In the genomic region with DNA sequence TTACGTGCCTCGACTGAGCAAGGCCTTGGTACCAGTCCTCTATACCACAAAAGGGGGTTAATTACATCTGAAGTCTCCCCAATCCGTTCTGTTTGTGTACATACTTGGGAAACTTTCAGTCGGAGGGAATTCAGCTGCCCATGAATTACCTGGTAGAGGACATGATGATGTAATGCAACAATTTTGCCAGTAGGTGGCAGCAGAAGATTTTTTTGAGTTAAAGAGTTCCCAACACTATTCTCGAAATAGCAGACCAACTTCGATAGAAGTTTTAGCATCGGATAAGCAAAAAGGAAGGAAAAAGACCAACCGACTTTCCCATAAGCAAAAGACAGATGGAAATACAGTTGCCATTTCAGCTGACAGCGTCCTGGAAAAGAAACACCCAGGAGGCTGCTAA, we compare ENCODE assay signal across 10 mouse cellular contexts.
DNase-seq lines count a peak whose midpoint lies in the region; ATAC-seq lines count a peak whose summit lies in the region.
"Had no signal": no experiment of that assay in that cellular context is flagged by ENCODE, and none has a peak within 500 bp of the region (broad histone marks: within the 10 kb centered on the region; RNA-seq: fewer than 3 reads in every experiment).

No protein-coding gene starts in this region.

- no peak overlapping the region for H3K27ac ChIP-seq in hindbrain, embryonic 11.5 days (ENCODE audit: low read depth, low read length)
- no peak overlapping the region for H3K27ac ChIP-seq in hindbrain, embryonic 13.5 days
- H3K27ac ChIP-seq: embryonic facial prominence, embryonic 13.5 days; macrophage had no signal

- 0 out of 2 replicates have a peak, but pooled peaks cover 2% of the 10 kb centered on the region for H3K27me3 ChIP-seq in hindbrain, embryonic 11.5 days (ENCODE audit: control insufficient read depth, insufficient read depth, low read length)
- H3K27me3 ChIP-seq in hindbrain, embryonic 13.5 days, result peaks cover 44% of the 10 kb centered on the region

- H3K9me3 ChIP-seq in hindbrain, embryonic 11.5 days (ENCODE audit: control insufficient read depth, low read length), result no peaks in the 10 kb centered on the region
- no peaks in the 10 kb centered on the region for H3K9me3 ChIP-seq in hindbrain, embryonic 13.5 days
- H3K9me3 ChIP-seq: embryonic facial prominence, embryonic 13.5 days had no signal

- peak; percentile 82 for DNase-seq in hindbrain, embryonic 11.5 days (ENCODE audit: low spot score)
- peak; percentile 66 to 71 for DNase-seq in B cell, adult 2 months
- DNase-seq in R1 (ENCODE audit: low read depth, low spot score), result peak; percentile 73
- peak; percentile 63 for DNase-seq in embryo, embryonic 11.5 days (ENCODE audit: low read depth, low spot score)
- peak; percentile 69 for DNase-seq in kidney, postnatal 14 days
- peak; percentile 77 for DNase-seq in mesoderm, embryonic 11.5 days (ENCODE audit: low read depth, low spot score)

- H3K4me2 ChIP-seq in hindbrain, embryonic 11.5 days (replicated peaks; ENCODE audit: low read depth, low read length), result no peak overlapping the region
- H3K4me2 ChIP-seq in hindbrain, embryonic 13.5 days, result no peak overlapping the region
- H3K4me2 ChIP-seq: embryonic facial prominence, embryonic 13.5 days had no signal

- no peak for ATAC-seq in hindbrain, embryonic 11.5 days (ENCODE audit: low FRiP score)
- ATAC-seq in hindbrain, embryonic 13.5 days (ENCODE audit: low FRiP score), result no peak
- ATAC-seq in erythroblast, adult 5-6 weeks (replicated peaks; ENCODE audit: low FRiP score, poor library complexity, severe bottlenecking), result no peak

- WGBS in hindbrain, embryonic 11.5 days, result 27% methylated on average over 9 of the region's 9 CpGs
- 24% methylated on average over 9 of the region's 9 CpGs for WGBS in hindbrain, embryonic 13.5 days

- H3K36me3 ChIP-seq in hindbrain, embryonic 11.5 days (ENCODE audit: control insufficient read depth, insufficient read depth, low read length), result no peaks in the 10 kb centered on the region
- H3K36me3 ChIP-seq in hindbrain, embryonic 13.5 days, result no peaks in the 10 kb centered on the region
- H3K36me3 ChIP-seq: embryonic facial prominence, embryonic 13.5 days had no signal

- no peaks in the 10 kb centered on the region for H3K4me1 ChIP-seq in hindbrain, embryonic 11.5 days (replicated peaks; ENCODE audit: control insufficient read depth, insufficient read depth, low read length)
- peaks cover 8% of the 10 kb centered on the region; the same call in 1 of the 2 replicates for H3K4me1 ChIP-seq in hindbrain, embryonic 13.5 days (replicated peaks)
- H3K4me1 ChIP-seq: embryonic facial prominence, embryonic 13.5 days had no signal

- H3K4me3 ChIP-seq in hindbrain, embryonic 11.5 days (ENCODE audit: low read depth, low read length), result no peak overlapping the region
- H3K4me3 ChIP-seq in hindbrain, embryonic 13.5 days, result no peak overlapping the region
- H3K4me3 ChIP-seq: embryonic facial prominence, embryonic 13.5 days had no signal

- H3K9ac ChIP-seq in hindbrain, embryonic 11.5 days (ENCODE audit: low read depth, low read length), result no peak overlapping the region
- no peak overlapping the region for H3K9ac ChIP-seq in hindbrain, embryonic 13.5 days
- H3K9ac ChIP-seq: embryonic facial prominence, embryonic 13.5 days had no signal
